Mouse (Mus musculus) lung, adult 2 months (tissue): ENCODE measurements at regions not wholly inside any gene's neighbourhood (a gene's known extent, or its start where the extent isn't known, plus 50 kb on each side); places are given as distances from the start of the nearest gene placed in this dataset.

Experiments
- CTCF ChIP-seq: fragments of 200-500 bp; IDR thresholded peaks from 2 replicates; pipeline ENCODE4 v1.5.1; 2011; ENCODE audit warnings: mild to moderate bottlenecking, low read length, control low read depth; ENCODE audit not compliant: insufficient read depth
- POLR2A ChIP-seq: fragments of 200-500 bp; IDR thresholded peaks from 2 replicates; pipeline ENCODE4 v1.6.1; 2011; ENCODE audit warnings: low read depth, mild to moderate bottlenecking, control low read depth, low read length, borderline replicate concordance; ENCODE audit errors: extremely low read depth

DNA sequence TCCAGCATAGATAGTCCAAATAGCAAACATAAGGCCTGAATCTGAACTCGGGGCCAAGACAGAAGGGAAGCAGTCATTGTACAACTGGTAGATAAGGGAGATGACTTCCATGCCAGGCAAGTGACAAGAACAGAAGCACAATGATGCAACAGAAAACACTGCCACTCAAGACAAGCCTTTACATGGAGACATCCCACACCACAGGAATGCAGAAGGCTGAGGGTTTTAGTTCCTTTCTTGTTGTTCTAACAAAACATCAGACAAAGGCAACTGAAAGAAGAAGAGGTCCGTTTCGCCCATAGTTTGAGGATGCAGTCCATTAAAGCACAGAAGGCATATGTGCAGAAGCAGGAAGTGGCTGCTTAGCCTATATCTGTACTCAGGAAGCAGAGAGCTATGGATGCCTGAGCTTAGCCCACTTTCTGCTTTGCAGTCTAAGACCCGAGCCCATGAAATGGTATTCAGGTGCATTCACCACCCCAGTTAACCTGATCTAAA lies 360.0 kb upstream of the Pik3r1 start:
- no peak for TF ChIP-seq POLR2A
- TF ChIP-seq CTCF: no peak
